Mouse (Mus musculus) midbrain, embryonic 16.5 days (tissue): ENCODE data around the gene Gm21885. TPM values are rescaled to one million over a fixed set of nuclear protein-coding genes. Genes with fewer than 3 reads are reported as not detected.
"Not testable (repeated sequence)": the region's sequence is repeated elsewhere in the genome, so short reads cannot be mapped to it uniquely, and the experiment has no call there.

Experiments used
- ATAC-seq: fragments of 200-750 bp; cut with Nextera tagmentation; 2 replicates; pipeline ENCODE4 v1.8.0; 2017; ENCODE audit warnings: moderate TSS enrichment
- H3K27ac ChIP-seq: fragments of 300-500 bp; sonication (generic); 2 replicates; pipeline ENCODE4 v1.5.1; 2014; ENCODE audit warnings: mild to moderate bottlenecking, low read length, mixed read lengths
- H3K27me3 ChIP-seq: fragments of 300-500 bp; sonication (generic); 2 replicates; pipeline ENCODE4 v1.6.1; 2014; ENCODE audit warnings: low read depth, low read length, mixed read lengths; ENCODE audit not compliant: control insufficient read depth, insufficient read depth
- H3K36me3 ChIP-seq: fragments of 300-500 bp; sonication (generic); 2 replicates; pipeline ENCODE4 v1.6.1; 2014; ENCODE audit warnings: mild to moderate bottlenecking, low read length, moderate library complexity, mixed read lengths; ENCODE audit not compliant: control insufficient read depth, insufficient read depth
- H3K4me1 ChIP-seq: fragments of 300-500 bp; sonication (generic); 2 replicates; pipeline ENCODE4 v1.6.1; 2014; ENCODE audit warnings: mild to moderate bottlenecking, low read length, mixed read lengths; ENCODE audit not compliant: control insufficient read depth, insufficient read depth
- H3K4me2 ChIP-seq: fragments of 300-500 bp; sonication (generic); 2 replicates; pipeline ENCODE4 v1.6.1; 2014; ENCODE audit warnings: mild to moderate bottlenecking, low read length, mixed read lengths
- H3K4me3 ChIP-seq: fragments of 300-500 bp; sonication (generic); 2 replicates; pipeline ENCODE4 v1.5.1; 2014; ENCODE audit warnings: low read depth, mild to moderate bottlenecking, low read length, moderate library complexity, mixed read lengths
- H3K9ac ChIP-seq: fragments of 300-500 bp; sonication (generic); 2 replicates; pipeline ENCODE4 v1.6.1; 2014; ENCODE audit warnings: low read depth, low read length, mixed read lengths
- H3K9me3 ChIP-seq: fragments of 300-500 bp; sonication (generic); replicated peaks from 2 replicates; pipeline ENCODE4 v1.6.1; 2014; ENCODE audit warnings: mild to moderate bottlenecking, low read length, mixed read lengths; ENCODE audit not compliant: control insufficient read depth, poor library complexity, severe bottlenecking
- WGBS: fragments of 180-500 bp; shearing (Covaris S2); extraction: QIAGEN DNeasy Blood & Tissue Kit; methylation state at CpG from one replicate; pipeline ENCODE4 v1.1.7; 2014; 5-methylcytosine and 5-hydroxymethylcytosine counted together
- polyA plus RNA-seq: library from polyadenylated mRNA; unstranded; fragments of >200 nt; fragmentation: Nextera tagmentation; extraction: Ambion mirVana; gene quantifications from 2 replicates; pipeline ENCODE4 v1.2.1, GENCODE M21; 2015

The Gm21885 gene
- polyA plus RNA-seq, 1 experiment from 2014 or later: 0.95 TPM

GRCm38 (mm10) chr11:94261585-94262370 lies 19.9 kb upstream of the Gm21885 start:
- H3K9ac ChIP-seq: no peak overlapping the region
- H3K36me3 ChIP-seq: no peaks in the 10 kb centered on the region
- H3K4me2 ChIP-seq: no peak overlapping the region
- H3K4me1 ChIP-seq: peaks cover 5% of the 10 kb centered on the region
- 65% methylated on average over 6 of the region's 6 CpGs for WGBS
- no peaks in the 10 kb centered on the region for H3K9me3 ChIP-seq
- no peaks in the 10 kb centered on the region for H3K27me3 ChIP-seq
- H3K27ac ChIP-seq: no peak overlapping the region
- ATAC-seq: no peak
- H3K4me3 ChIP-seq: no peak overlapping the region

- peak; percentile 52 for ATAC-seq
- 2% methylated on average over 18 of the region's 18 CpGs for WGBS
These were observed 16.4 kb upstream of the Gm21885 start for GRCm38 (mm10) chr11:94265134-94265785.

GRCm38 (mm10) chr11:94266155-94266554 lies 15.5 kb upstream of the Gm21885 start:
- H3K9ac ChIP-seq, H3K9me3 ChIP-seq, H3K36me3 ChIP-seq, H3K4me3 ChIP-seq, H3K4me1 ChIP-seq, H3K27me3 ChIP-seq, ATAC-seq, H3K4me2 ChIP-seq, H3K27ac ChIP-seq: not testable (repeated sequence)
- WGBS: 79% methylated on average over 3 of the region's 3 CpGs

More at GRCm38 (mm10) chr11:94265134-94265785, 16.4 kb upstream of the Gm21885 start:
- no peaks in the 10 kb centered on the region for H3K9me3 ChIP-seq
- H3K27me3 ChIP-seq: no peaks in the 10 kb centered on the region
- peak overlapping the region; percentile 70 for H3K4me2 ChIP-seq
- peak overlapping the region; percentile 35 for H3K4me3 ChIP-seq
- peak overlapping the region; percentile 58 for H3K27ac ChIP-seq
- peaks cover 5% of the 10 kb centered on the region for H3K4me1 ChIP-seq
- H3K36me3 ChIP-seq: no peaks in the 10 kb centered on the region
- H3K9ac ChIP-seq: peak overlapping the region; percentile 57

GRCm38 (mm10) chr11:94268761-94269160 lies 12.9 kb upstream of the Gm21885 start:
- ATAC-seq: no peak
- Histone ChIP-seq H3K9ac (no peak overlapping the region), H3K27ac (no peak overlapping the region)

GRCm38 (mm10) chr11:94269906-94270305 lies 11.8 kb upstream of the Gm21885 start:
- H3K4me2 ChIP-seq: no peak overlapping the region
- no peak overlapping the region for H3K4me3 ChIP-seq
- H3K9me3 ChIP-seq: no peaks in the 10 kb centered on the region
- 90% methylated on average over 7 of the region's 7 CpGs for WGBS
- no peaks in the 10 kb centered on the region for H3K36me3 ChIP-seq
- no peak overlapping the region for H3K27ac ChIP-seq
- ATAC-seq: no peak
- H3K9ac ChIP-seq: no peak overlapping the region
- H3K4me1 ChIP-seq: peaks cover 5% of the 10 kb centered on the region
- H3K27me3 ChIP-seq: no peaks in the 10 kb centered on the region

More at GRCm38 (mm10) chr11:94268761-94269160, 12.9 kb upstream of the Gm21885 start:
- Histone ChIP-seq H3K9me3 (no peaks in the 10 kb centered on the region), H3K36me3 (no peaks in the 10 kb centered on the region), H3K27me3 (no peaks in the 10 kb centered on the region), H3K4me1 (peaks cover 5% of the 10 kb centered on the region), H3K4me2 (no peak overlapping the region), H3K4me3 (no peak overlapping the region)

- Histone ChIP-seq H3K9me3 (no peaks in the 10 kb centered on the region), H3K4me3 (no peak overlapping the region), H3K4me1 (no peaks in the 10 kb centered on the region), H3K9ac (no peak overlapping the region), H3K27ac (no peak overlapping the region), H3K36me3 (no peaks in the 10 kb centered on the region), H3K4me2 (no peak overlapping the region), H3K27me3 (no peaks in the 10 kb centered on the region)
- ATAC-seq: no peak
- 83% methylated on average over 2 of the region's 2 CpGs for WGBS
These were observed 10.7 kb upstream of the Gm21885 start for GRCm38 (mm10) chr11:94271015-94271414.

- 88% methylated on average over 21 of the region's 21 CpGs for WGBS
- H3K9ac ChIP-seq: no peak overlapping the region
- no peaks in the 10 kb centered on the region for H3K36me3 ChIP-seq
- peaks cover 4% of the 10 kb centered on the region; the same call in 1 of the 2 replicates for H3K4me1 ChIP-seq
- no peak for ATAC-seq
- H3K9me3 ChIP-seq: no peaks in the 10 kb centered on the region
- no peak overlapping the region for H3K4me2 ChIP-seq
- no peaks in the 10 kb centered on the region for H3K27me3 ChIP-seq
- H3K4me3 ChIP-seq: no peak overlapping the region
- H3K27ac ChIP-seq: no peak overlapping the region
These were observed 8.4 kb upstream of the Gm21885 start for GRCm38 (mm10) chr11:94272960-94273927.

GRCm38 (mm10) chr11:94274206-94274867 lies 7.3 kb upstream of the Gm21885 start:
- Histone ChIP-seq H3K36me3 (no peaks in the 10 kb centered on the region), H3K27me3 (no peaks in the 10 kb centered on the region), H3K4me1 (peaks cover 4% of the 10 kb centered on the region; the same call in 1 of the 2 replicates), H3K9ac (no peak overlapping the region), H3K27ac (no peak overlapping the region), H3K4me2 (no peak overlapping the region), H3K4me3 (no peak overlapping the region), H3K9me3 (no peaks in the 10 kb centered on the region)
- 93% methylated on average over 10 of the region's 10 CpGs for WGBS
- no peak for ATAC-seq
